Mouse (Mus musculus) cerebellum, adult 2 months (tissue): Measurements from ENCODE around the gene Atp5h.

Experiments used
- CTCF ChIP-seq: fragments of 200-500 bp; IDR thresholded peaks from 2 replicates; pipeline ENCODE4 v1.5.1; 2011; ENCODE audit warnings: low read depth, mild to moderate bottlenecking, control low read depth, low read length, moderate library complexity, borderline replicate concordance; ENCODE audit not compliant: insufficient read depth
- POLR2A ChIP-seq: fragments of 200-500 bp; IDR thresholded peaks from 2 replicates; pipeline ENCODE4 v1.6.1; 2011; ENCODE audit warnings: low read length, control low read depth, borderline replicate concordance; ENCODE audit not compliant: insufficient read depth

DNA sequence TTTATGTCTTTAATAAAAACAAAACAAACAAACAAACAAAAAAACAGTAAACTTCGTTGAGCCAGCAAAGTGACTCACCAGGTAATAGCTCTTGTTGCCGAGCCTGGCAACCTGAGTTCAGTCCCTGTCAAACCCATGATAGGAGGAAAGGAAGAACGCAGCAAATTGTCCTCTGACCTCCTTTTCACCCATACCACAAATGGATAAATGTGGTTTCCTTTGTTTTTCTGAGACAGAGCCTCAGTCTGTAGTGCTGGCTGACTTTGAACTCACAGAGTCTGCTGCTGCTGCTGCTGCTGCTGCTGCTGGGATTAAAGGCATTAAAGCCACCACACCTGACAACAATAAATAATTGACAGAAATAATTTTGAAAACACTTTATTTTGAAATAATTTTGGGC is 3.3 kb upstream of the Atp5h start:
- TF ChIP-seq CTCF (no peak), POLR2A (no peak)
